ENCODE assay signal across 7 mouse cellular contexts in genomic region chr9:44921543-44921942, GRCm38 (mm10). TPM values are rescaled to one million over a fixed set of nuclear protein-coding genes. Genes with fewer than 3 reads are reported as not detected.
A peak's percentile ranks its signal among the peaks of the same experiment; 100 is the strongest.
DNase-seq lines count a peak whose midpoint lies in the region; ATAC-seq and TF ChIP-seq lines count a peak whose summit lies in the region.

No protein-coding gene starts in this region.

- no peaks in the 10 kb centered on the region for H3K36me3 ChIP-seq in lung, embryonic 16.5 days (ENCODE audit: control insufficient read depth, insufficient read depth, low read length)
- H3K36me3 ChIP-seq in forebrain, embryonic 12.5 days (replicated peaks), result peaks cover 3% of the 10 kb centered on the region; the same call in 1 of the 2 replicates
- 0 out of 2 replicates have a peak, but pooled peaks cover 15% of the 10 kb centered on the region for H3K36me3 ChIP-seq in limb, embryonic 13.5 days
- H3K36me3 ChIP-seq in stomach, embryonic 14.5 days (ENCODE audit: control insufficient read depth, insufficient read depth, low read length), result no peaks in the 10 kb centered on the region; the same call in 1 of the 2 replicates

- H3K27me3 ChIP-seq in lung, embryonic 16.5 days (ENCODE audit: control insufficient read depth, insufficient read depth, low read depth, low read length), result no peaks in the 10 kb centered on the region
- no peaks in the 10 kb centered on the region for H3K27me3 ChIP-seq in forebrain, embryonic 12.5 days
- no peaks in the 10 kb centered on the region for H3K27me3 ChIP-seq in limb, embryonic 13.5 days
- H3K27me3 ChIP-seq in stomach, embryonic 14.5 days (ENCODE audit: control insufficient read depth, insufficient read depth, low read length), result no peaks in the 10 kb centered on the region

- no peak for DNase-seq in lung, adult 2 months
- no peak for DNase-seq in cerebellum, postnatal 10 days
- no peak for DNase-seq in ovary, postnatal 10 days (ENCODE audit: low spot score)

- TF ChIP-seq CTCF in lung, adult 2 months (IDR thresholded peaks at IDR 0.05; ENCODE audit: insufficient read depth, low read length), result no peak

- H3K9me3 ChIP-seq in lung, embryonic 16.5 days (ENCODE audit: control insufficient read depth, low read length), result no peaks in the 10 kb centered on the region
- no peaks in the 10 kb centered on the region for H3K9me3 ChIP-seq in forebrain, embryonic 12.5 days
- H3K9me3 ChIP-seq in limb, embryonic 13.5 days, result no peaks in the 10 kb centered on the region
- H3K9me3 ChIP-seq in stomach, embryonic 14.5 days (ENCODE audit: control insufficient read depth, low read depth, low read length), result no peaks in the 10 kb centered on the region

- H3K4me1 ChIP-seq in lung, embryonic 16.5 days (replicated peaks; ENCODE audit: control insufficient read depth, insufficient read depth, low read length), result peaks cover 5% of the 10 kb centered on the region
- peaks cover 4% of the 10 kb centered on the region for H3K4me1 ChIP-seq in lung, adult 2 months (ENCODE audit: control insufficient read depth, insufficient read depth, low read length)
- H3K4me1 ChIP-seq in forebrain, embryonic 12.5 days, result peaks cover 14% of the 10 kb centered on the region
- peaks cover 16% of the 10 kb centered on the region for H3K4me1 ChIP-seq in limb, embryonic 13.5 days
- H3K4me1 ChIP-seq in stomach, embryonic 14.5 days (ENCODE audit: control insufficient read depth, insufficient read depth, low read length), result peaks cover 4% of the 10 kb centered on the region; the same call in 1 of the 2 replicates

- TF ChIP-seq POLR2A in lung, adult 2 months (IDR thresholded peaks at IDR 0.05; ENCODE audit: borderline replicate concordance, extremely low read depth, low read depth, low read length), result no peak

- H3K9ac ChIP-seq in lung, embryonic 16.5 days (ENCODE audit: low read length), result no peak overlapping the region
- H3K9ac ChIP-seq in forebrain, embryonic 12.5 days, result peak overlapping the region; percentile 58; the same call in 1 of the 2 replicates
- H3K9ac ChIP-seq in limb, embryonic 13.5 days, result 0 out of 2 replicates have a peak overlapping the region, but pooled peaks have one; percentile 57
- peak overlapping the region; percentile 37; the same call in 1 of the 2 replicates for H3K9ac ChIP-seq in stomach, embryonic 14.5 days (replicated peaks; ENCODE audit: low read depth, low read length)

- H3K27ac ChIP-seq in lung, embryonic 16.5 days (ENCODE audit: low read length), result peak overlapping the region; percentile 91
- peak overlapping the region; percentile 91 for H3K27ac ChIP-seq in forebrain, embryonic 12.5 days
- peak overlapping the region; percentile 94; the same call in 1 of the 2 replicates for H3K27ac ChIP-seq in limb, embryonic 13.5 days
- H3K27ac ChIP-seq in stomach, embryonic 14.5 days (ENCODE audit: low read length), result peak overlapping the region; percentile 83

- no peak for ATAC-seq in lung, embryonic 16.5 days (ENCODE audit: low read depth)
- ATAC-seq in forebrain, embryonic 12.5 days (ENCODE audit: low FRiP score), result no peak
- no peak for ATAC-seq in limb, embryonic 13.5 days (ENCODE audit: low FRiP score, low read depth)
- no peak for ATAC-seq in stomach, embryonic 14.5 days (ENCODE audit: insufficient number of reproducible peaks, insufficient read depth, low FRiP score, low read depth)

- peak overlapping the region; percentile 87 for H3K4me3 ChIP-seq in lung, embryonic 16.5 days (ENCODE audit: low read length)
- H3K4me3 ChIP-seq in lung, adult 2 months (replicated peaks; ENCODE audit: extremely low read depth, low read depth, low read length), result no peak overlapping the region
- peak overlapping the region; percentile 98 for H3K4me3 ChIP-seq in forebrain, embryonic 12.5 days (replicated peaks)
- peak overlapping the region; percentile 99 for H3K4me3 ChIP-seq in limb, embryonic 13.5 days
- H3K4me3 ChIP-seq in stomach, embryonic 14.5 days (ENCODE audit: low read depth, low read length), result peak overlapping the region; percentile 93

- 61% methylated on average over 2 of the region's 2 CpGs for WGBS in lung, embryonic 16.5 days
- 64% methylated on average over 2 of the region's 2 CpGs for WGBS in lung, adult 2 months
- WGBS in forebrain, embryonic 12.5 days, result 79% methylated on average over 2 of the region's 2 CpGs
- 68% methylated on average over 2 of the region's 2 CpGs for WGBS in limb, embryonic 13.5 days
- WGBS in stomach, embryonic 14.5 days, result 75% methylated on average over 2 of the region's 2 CpGs

- peak overlapping the region; percentile 67 for H3K4me2 ChIP-seq in lung, embryonic 16.5 days (ENCODE audit: low read depth, low read length)
- H3K4me2 ChIP-seq in forebrain, embryonic 12.5 days, result peak overlapping the region; percentile 86
- H3K4me2 ChIP-seq in limb, embryonic 13.5 days (replicated peaks), result peak overlapping the region; percentile 91
- H3K4me2 ChIP-seq in stomach, embryonic 14.5 days (replicated peaks; ENCODE audit: low read depth, low read length), result peak overlapping the region; percentile 48

RNA-seq across cellular contexts. Expression of gene Atp5l, which starts 1.0 kb away (rescaled TPM):
- 641 and 656 TPM in 2 replicates for polyA plus RNA-seq in lung, embryonic 16.5 days (2015; fragmentation: Nextera tagmentation; extraction: Ambion mirVana)
- polyA plus RNA-seq in lung, adult 2 months (2012; rRNA removed), result 105 and 150 TPM in 2 replicates
- 524 and 567 TPM in 2 replicates for polyA plus RNA-seq in forebrain, embryonic 12.5 days (2016; fragmentation: Nextera tagmentation; extraction: Ambion mirVana)
- polyA plus RNA-seq in limb, embryonic 13.5 days (2015; fragmentation: Nextera tagmentation; extraction: Ambion mirVana), result 613 and 626 TPM in 2 replicates
- polyA plus RNA-seq in stomach, embryonic 14.5 days (2014; fragmentation: Nextera tagmentation; extraction: Ambion mirVana), result 667 and 745 TPM in 2 replicates

RNA-seq across cellular contexts. Expression of gene Kmt2a, which starts 40.4 kb away (rescaled TPM):
- 8.1 and 11.7 TPM in 2 replicates for polyA plus RNA-seq in lung, embryonic 16.5 days (2015; fragmentation: Nextera tagmentation; extraction: Ambion mirVana)
- 18.8 and 22.6 TPM in 2 replicates for polyA plus RNA-seq in lung, adult 2 months (2012; rRNA removed)
- 27.4 and 28.3 TPM in 2 replicates for polyA plus RNA-seq in forebrain, embryonic 12.5 days (2016; fragmentation: Nextera tagmentation; extraction: Ambion mirVana)
- polyA plus RNA-seq in limb, embryonic 13.5 days (2015; fragmentation: Nextera tagmentation; extraction: Ambion mirVana), result 18.0 and 20.3 TPM in 2 replicates
- 12.7 and 15.9 TPM in 2 replicates for polyA plus RNA-seq in stomach, embryonic 14.5 days (2014; fragmentation: Nextera tagmentation; extraction: Ambion mirVana)

RNA-seq across cellular contexts. Expression of gene Ube4a, which starts 43.9 kb away (rescaled TPM):
- polyA plus RNA-seq in lung, embryonic 16.5 days (2015; fragmentation: Nextera tagmentation; extraction: Ambion mirVana), result 26.3 and 28.3 TPM in 2 replicates
- 7.3 and 13.6 TPM in 2 replicates for polyA plus RNA-seq in lung, adult 2 months (2012; rRNA removed)
- 33.2 and 33.4 TPM in 2 replicates for polyA plus RNA-seq in forebrain, embryonic 12.5 days (2016; fragmentation: Nextera tagmentation; extraction: Ambion mirVana)
- polyA plus RNA-seq in limb, embryonic 13.5 days (2015; fragmentation: Nextera tagmentation; extraction: Ambion mirVana), result 27.0 and 27.3 TPM in 2 replicates
- polyA plus RNA-seq in stomach, embryonic 14.5 days (2014; fragmentation: Nextera tagmentation; extraction: Ambion mirVana), result 32.7 and 39.6 TPM in 2 replicates

RNA-seq across cellular contexts. Expression of gene Cd3g, which starts 58.7 kb away (rescaled TPM):
- polyA plus RNA-seq in lung, embryonic 16.5 days (2015; fragmentation: Nextera tagmentation; extraction: Ambion mirVana), result 6.2 and 16.7 TPM in 2 replicates
- 1.3 and 2.3 TPM in 2 replicates for polyA plus RNA-seq in lung, adult 2 months (2012; rRNA removed)
- polyA plus RNA-seq in forebrain, embryonic 12.5 days (2016; fragmentation: Nextera tagmentation; extraction: Ambion mirVana), result 0.19 TPM in 1 of 2 replicates, not detected in the other
- polyA plus RNA-seq in limb, embryonic 13.5 days (2015; fragmentation: Nextera tagmentation; extraction: Ambion mirVana), result 0.50 and 0.61 TPM in 2 replicates
- 0.33 TPM in 1 of 2 replicates, not detected in the other for polyA plus RNA-seq in stomach, embryonic 14.5 days (2014; fragmentation: Nextera tagmentation; extraction: Ambion mirVana)
